Mouse (Mus musculus) adrenal gland, postnatal 10 days (tissue): ENCODE results near the gene Ubr7. TPM values are rescaled to one million over a fixed set of nuclear protein-coding genes. Genes with fewer than 3 reads are reported as not detected.

Source experiments
- DNase-seq: peaks from one replicate; pipeline ENCODE4 v3.0.0; 2021; ENCODE audit warnings: mixed read lengths
- long read RNA-seq, 2 experiments: library from polyadenylated mRNA; stranded (forward); transcript quantifications; one replicate each; pipeline ENCODE4 v2.0.0; 2021
- total RNA-seq, 2 experiments: library from RNA; stranded (reverse); gene quantifications; 2 replicates each; pipeline ENCODE4 v1.2.3; 2021

The Ubr7 gene
- 10 to 100 TPM; 34.1 to 37.0 TPM for total RNA-seq
- long read RNA-seq, experiment 1, transcript Ubr7-201 (11 exons, 3,261 nt), result major isoform, 17 of 42 reads
- long read RNA-seq, experiment 1, partial matches to known transcripts, result 2 of 42 reads
- long read RNA-seq, experiment 1, other reads (novel, unspliced or antisense), result 23 of 42 reads
- long read RNA-seq, experiment 2, transcript Ubr7-201 (11 exons, 3,261 nt), result major isoform, 14 of 38 reads
- long read RNA-seq, experiment 2, partial matches to known transcripts, result 24 of 38 reads
- long read RNA-seq, experiment 2, other reads (novel, unspliced or antisense), result 0 of 38 reads

DNA sequence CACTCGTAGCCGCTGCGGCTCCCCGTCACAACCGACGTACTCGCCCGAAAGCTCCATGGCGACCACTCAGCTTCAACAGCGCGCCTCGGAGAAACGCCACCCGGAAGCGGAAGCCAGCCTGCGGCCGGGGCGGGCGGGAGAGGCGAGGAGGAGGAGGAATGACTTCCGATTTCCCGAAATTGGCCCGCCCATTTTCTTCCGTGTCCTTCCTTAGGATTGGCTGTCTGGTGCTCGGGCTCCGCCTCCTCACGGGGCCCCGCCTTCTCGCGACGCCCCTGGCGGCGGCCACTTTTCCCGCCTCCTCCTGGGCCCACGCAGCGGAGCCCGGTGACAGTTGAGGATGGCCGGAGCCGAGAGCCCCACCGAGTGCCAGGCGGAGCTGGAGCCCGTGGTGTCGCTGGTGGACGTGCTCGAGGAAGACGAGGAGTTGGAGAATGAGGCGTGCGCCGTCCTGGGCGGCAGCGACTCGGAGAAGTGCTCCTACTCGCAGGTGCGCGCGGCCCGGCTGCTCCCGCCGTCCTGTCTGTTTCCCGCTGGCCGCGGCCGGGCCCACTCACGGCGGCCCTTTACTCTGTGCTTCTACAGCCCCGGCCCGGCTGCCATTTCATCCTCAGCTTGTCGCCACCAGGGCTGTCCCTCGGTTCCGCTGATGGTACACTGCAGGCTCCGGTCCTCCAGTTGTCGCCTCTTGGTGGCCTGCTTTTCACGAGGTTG is at the start of gene Ubr7, which contains the start of the genes Gm28051 and Gon7:
TSS of gene Ubr7 (plus strand) at position 279 of the 714 bp plus-strand sequence.
TSS of gene Gm28051 (minus strand) at position 77 of the 714 bp plus-strand sequence.
TSS of gene Gon7 (minus strand) at position 115 of the 714 bp plus-strand sequence.
- DNase-seq, result peak; percentile 96

DNA sequence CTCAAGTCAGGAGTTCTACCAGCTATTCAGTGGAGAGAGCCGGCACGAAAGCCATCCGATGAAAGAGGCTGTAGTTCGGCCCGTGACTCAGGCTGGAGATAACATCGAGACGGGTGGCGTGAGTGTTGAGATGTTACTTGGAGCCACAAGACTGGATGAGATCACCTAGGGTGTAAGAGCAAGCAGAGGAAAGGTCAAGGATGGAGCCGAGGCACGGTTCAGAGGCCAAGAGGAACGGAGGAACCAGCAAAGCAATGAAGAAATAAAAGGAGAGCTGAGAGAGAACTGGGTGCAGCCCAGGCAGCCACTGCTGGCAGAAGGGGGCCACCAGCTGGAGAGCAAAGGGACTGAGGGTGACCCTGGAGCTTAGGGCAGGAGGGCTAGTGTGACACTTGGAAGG is 49.5 kb upstream of the Ubr7 start:
- DNase-seq, result peak; percentile 56

GRCm38 (mm10) chr12:102709896-102710295 is 47.9 kb upstream of the Ubr7 start:
- DNase-seq, result no peak

GRCm38 (mm10) chr12:102710851-102711375 is 46.9 kb upstream of the Ubr7 start:
- DNase-seq, result no peak

DNA sequence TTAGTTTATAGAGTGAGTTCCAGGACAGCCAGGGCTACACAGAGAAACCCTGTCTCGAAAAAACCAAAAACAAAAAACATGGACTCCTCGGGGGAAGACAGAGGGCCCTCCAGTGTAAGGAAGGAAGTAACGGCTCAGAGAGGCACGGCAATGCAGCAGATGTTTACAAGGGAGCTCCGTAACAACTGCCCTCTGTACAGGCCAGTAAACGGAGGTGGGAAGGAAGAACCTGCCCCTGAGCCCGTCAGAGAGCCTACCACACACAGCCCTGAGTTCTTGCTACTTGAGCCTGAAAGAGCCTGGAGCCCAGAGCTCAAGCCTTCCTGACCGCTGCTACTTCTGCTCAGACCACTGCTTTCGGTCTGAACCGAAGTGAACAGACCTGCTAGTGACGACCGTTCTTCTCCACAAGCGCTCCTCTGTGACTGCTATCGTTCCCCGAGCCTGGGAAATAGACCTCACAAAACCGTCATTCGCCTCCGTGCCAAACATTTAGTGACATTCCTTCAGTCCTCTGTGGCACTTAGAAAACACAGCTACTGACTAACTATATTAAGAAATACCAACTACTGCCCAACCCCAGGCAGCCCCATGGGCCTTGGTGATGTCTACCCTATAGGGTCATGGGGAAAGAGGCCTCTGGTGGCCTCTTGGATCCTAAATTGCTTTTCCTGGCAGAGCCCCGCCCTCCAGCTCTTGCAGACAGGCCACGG is 44.5 kb upstream of the Ubr7 start:
- peak; percentile 42 for DNase-seq

GRCm38 (mm10) chr12:102714116-102714515 is 43.7 kb upstream of the Ubr7 start:
- DNase-seq, result no peak

- no peak for DNase-seq
Observed at GRCm38 (mm10) chr12:102714654-102715395, 42.9 kb upstream of the Ubr7 start.

DNA sequence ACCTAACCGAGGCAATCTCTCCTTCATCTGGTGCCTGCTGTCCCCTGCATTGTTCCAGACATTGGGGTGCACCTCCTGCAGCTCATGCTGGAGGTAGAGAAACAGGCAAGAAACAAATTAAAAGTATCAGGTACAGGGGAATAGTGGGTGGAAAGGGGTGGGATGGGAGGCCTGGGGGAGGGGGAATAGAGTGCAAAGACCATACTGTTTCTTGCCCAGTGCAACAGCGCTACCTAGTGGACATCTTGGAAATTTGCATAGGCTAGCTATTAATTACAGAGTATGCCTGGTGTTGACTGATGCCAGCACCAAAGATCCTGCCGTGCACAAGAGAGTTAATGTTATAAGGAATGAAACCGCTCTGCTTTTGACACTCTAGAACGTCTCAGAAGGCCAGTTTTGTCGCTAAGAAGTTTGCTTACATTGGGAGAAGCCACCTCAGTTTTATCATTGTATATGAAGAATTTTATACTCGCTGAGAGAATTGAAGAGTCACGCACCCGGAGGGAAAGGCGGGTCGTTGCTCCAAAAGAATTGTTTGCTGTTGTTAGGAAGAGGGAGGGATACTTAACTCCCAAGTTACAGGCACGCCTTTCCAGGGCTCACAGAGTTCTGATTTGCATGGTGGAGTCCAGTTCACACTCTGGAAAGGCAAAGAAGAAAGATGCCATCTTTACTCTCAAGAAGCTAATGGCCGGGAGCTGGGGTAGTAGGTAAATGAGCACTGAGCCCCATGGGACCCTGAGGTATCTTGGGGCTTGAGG is 38.0 kb upstream of the Ubr7 start:
- DNase-seq, result peak; percentile 47

DNA sequence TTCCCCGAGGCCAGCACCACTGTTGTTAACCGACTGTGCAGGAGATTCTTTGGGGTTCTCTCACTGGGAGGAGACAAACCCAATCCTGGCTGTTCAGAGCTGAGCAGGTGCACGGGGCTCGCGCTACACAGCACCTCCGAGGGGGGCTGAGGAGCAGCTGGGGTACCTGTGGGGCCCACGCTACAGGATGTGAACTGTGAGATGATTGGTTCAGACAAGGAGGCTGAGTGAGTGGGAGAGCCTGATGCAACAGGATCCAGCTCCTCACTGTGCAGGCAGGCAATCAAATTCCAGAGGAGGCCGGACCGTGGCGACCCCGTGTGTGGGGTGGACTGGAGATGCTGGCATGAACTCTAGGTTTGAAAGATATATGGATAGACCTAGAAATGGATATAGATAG is 35.3 kb upstream of the Ubr7 start:
- DNase-seq, result no peak

DNA sequence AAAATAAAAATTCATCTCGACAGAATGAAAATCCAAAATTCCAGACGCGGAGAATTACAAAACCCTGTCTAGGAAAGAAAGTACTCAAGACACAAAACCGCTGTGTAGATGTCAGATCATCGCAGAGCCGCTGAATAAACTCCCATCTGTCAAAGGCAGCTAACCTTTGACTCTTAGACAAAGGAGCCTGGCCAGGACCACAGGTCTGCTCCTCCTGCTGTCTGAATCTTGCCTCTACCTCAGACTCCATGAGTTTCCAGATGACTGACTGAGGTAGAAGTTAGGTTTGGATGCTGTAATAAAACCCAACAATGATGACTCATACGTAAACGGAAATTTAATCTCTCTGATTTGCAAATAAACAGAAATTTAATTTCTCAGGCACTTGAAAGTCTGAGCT is 34.8 kb upstream of the Ubr7 start:
- DNase-seq, result no peak

GRCm38 (mm10) chr12:102723861-102724260 is 33.9 kb upstream of the Ubr7 start:
- no peak for DNase-seq

DNA sequence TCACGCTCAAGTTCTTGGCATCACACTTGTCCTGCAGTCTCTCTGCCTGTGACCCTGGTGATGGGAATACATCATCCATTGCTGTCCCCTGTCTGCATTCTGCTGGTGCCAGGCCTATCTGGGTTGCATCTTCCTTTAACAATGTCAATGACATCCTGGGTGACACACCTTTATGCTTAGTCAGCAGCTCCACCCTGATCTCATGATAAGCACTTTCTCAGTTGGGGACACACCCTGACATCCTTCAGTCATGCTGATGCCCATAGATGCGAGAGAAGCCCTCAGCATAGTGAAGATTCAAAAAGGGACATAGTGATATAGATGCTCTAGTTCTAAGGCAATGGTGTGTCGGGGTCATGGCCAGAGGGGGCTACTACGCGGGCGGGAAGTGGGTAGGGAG is 32.6 kb upstream of the Ubr7 start:
- DNase-seq, result no peak

- peak; percentile 63 for DNase-seq
Observed at GRCm38 (mm10) chr12:102725761-102726175, 32.0 kb upstream of the Ubr7 start.

DNA sequence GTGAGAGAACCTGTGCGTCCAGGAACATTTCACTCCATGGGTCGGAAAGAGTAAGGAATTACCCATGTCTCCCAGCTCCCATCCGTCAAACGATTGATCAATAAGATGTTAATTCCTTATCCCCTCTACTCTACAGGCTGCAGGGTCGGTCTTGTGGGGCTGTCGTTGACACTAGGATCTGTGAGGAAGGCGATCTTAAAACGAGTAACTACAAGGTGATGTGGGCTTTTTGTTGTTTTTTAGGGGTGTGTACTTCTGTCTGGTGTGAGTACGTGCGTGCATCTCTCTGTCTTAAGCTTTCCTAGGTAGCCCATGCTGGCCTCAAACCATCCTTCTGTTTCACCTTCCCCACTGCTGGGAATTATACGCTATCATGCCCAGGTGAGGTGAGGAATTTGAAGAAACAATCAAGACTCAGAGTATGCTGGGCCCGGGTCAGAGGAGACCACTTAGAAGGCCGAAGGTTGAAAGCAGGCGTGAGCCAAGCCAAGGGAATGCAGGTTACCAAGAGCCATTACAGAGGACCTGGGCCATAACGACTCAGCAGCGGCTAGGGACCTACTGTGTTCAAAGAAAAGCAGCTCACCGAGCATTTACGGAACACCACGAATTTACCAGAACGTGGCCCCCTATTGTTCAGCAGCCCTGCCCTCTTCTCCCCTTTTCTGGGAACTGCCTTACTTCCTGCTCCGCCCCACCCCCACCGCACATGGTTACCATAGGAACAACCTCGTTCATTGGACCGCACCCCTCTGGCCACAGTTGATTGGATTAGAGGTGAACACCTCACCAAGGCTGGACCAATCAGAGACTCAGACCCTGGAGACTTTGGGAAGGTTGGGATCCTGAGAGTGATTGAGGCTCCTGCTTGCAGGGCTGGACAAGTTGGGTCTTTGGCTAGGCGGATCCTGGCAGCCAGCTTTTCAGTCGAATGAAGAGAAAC is 27.6 kb upstream of the Ubr7 start:
- DNase-seq, result peak; percentile 69

DNA sequence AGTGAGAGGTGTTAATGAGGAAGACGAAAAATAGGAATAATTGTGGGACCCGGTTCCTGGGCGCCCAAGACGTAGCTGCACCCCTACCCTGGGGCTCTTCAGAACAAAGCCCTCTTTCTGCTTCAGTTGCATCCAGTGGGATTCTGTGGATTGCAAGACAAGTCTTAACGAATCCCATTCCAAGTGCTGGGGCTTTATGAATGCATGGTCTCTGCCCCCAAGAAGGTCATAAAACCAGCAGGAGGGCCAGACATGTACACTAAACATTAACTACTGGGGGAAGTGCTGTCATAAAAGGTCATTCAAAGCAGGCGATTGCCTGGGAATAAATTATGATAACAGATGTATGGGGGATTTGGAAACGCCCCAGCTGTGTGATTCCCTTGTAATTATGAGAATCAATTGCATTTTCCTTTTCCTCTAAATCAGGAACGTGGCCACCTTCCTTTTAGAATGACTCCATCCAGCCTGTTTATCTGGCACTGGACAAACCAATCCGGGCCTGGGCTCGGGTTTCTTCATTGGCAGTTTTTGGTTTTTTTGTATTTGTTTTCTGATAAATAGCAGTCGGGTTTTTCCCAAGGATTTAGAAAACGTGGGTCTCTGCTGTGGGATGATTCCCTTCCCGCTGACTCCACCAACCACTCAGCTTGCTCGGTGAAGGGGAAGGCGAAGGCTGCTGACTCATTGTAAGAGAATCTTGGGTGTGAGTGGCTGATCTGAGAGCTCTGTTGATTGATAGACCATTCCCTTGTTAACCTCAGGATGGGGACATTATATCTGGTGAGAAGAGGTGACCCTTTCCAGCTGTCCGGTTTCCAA is 26.8 kb upstream of the Ubr7 start:
- peak; percentile 46 for DNase-seq

DNA sequence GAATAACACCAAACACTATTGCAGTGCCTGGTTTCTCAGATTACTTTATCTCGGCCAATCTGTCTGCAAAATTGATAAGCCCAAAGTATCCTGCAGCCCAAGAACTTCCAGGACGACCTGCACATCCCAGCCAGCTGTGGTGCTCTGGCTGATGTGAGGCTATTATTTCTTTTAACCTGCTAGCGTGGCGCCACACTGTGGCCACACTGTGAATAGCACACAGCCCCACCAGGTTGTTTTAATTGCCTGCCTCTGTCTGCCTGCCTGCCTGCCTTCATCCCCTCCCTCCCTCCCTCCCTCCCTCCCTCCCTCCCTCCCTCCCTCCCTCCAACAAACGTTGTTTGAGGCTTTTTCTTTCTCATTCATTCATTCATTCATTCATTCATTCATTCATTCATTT is 24.4 kb upstream of the Ubr7 start:
- DNase-seq, result peak; percentile 78

DNA sequence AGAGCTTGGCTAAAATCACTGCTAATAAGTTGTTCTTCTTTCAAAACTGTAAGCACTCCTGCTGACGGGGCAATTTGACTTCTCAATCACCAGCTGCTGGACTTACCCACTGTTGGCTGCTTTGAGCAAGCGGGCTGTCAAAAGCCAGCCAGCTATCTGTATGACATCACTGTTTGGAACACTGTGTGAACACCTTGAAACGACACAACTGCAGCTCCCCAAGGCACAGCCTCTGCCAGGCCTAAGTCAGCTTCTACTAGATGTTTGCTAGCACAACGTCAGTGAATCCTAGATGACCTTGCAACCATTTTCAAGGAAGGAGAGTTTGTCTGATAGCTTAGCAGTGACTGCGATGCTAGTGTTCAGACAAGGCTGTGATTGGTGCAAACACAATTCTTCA is 18.7 kb upstream of the Ubr7 start:
- peak; percentile 40 for DNase-seq

DNA sequence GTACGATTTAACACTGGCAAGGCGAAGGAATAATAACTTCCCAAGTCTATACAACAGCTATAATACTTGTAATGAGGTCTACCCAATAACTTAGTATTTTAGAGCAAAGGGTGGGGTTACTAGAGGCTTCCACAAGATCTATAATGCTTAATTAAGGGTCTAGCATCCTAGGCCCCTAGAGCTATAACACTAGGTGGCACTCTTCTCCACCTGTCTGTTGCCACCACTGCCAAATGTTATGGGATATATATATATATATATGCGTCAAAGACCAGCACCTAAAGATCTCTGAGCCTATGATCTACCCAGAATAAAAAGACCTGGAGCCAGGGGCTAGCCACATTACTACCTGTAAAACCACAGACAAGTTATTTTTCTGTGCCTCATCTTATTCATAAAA is 17.5 kb upstream of the Ubr7 start:
- no peak for DNase-seq

DNA sequence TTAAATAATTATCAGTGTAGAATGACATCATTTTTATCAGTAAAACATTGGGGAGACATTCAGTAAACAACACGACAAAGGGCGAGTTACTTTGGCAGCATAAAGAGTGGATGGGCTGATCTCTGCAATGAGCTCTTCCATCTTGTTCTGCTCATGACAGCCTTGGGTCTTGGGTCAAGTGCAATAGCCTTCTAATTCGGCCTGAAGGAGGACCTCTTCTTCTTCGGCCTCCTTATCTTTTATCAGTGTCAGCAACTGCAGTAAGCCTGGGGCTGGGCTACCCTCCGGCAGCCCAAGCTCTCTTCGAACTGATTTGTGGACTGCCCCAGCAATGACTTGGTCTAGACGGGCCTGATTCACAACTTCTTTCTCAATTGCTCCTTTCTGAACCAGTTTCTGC is 15.7 kb upstream of the Ubr7 start:
- DNase-seq, result no peak
